Mouse (Mus musculus) CH12.LX (cell line): ENCODE measurements around the gene Cbl. TPM values are rescaled to one million over a fixed set of nuclear protein-coding genes. Genes with fewer than 3 reads are reported as not detected.

Experiments used
- DNase-seq: peaks from one replicate; pipeline ENCODE4 v3.0.0-alpha.2; 2013; ENCODE audit errors: extremely low read depth
- H3K27ac ChIP-seq: 2 replicates; pipeline ENCODE4 v1.5.1; 2012; ENCODE audit warnings: low read depth, mild to moderate bottlenecking, control low read depth, moderate library complexity; ENCODE audit not compliant: insufficient read depth
- H3K27me3 ChIP-seq: replicated peaks from 2 replicates; pipeline ENCODE3; 2012; ENCODE audit warnings: inconsistent platforms
- H3K36me3 ChIP-seq, 2 experiments: replicated peaks in 1 of 2; 2 replicates each; pipeline versions ENCODE3 to v1.6.1; 2012; ENCODE audit warnings: inconsistent platforms in 1 of 2, low read length in 1 of 2, mild to moderate bottlenecking in 1 of 2, mixed read lengths in 1 of 2, moderate library complexity in 1 of 2; ENCODE audit not compliant: control insufficient read depth in 1 of 2, insufficient read depth in 1 of 2
- H3K4me1 ChIP-seq, 2 experiments: 2 replicates each; pipeline ENCODE4 v1.6.1; 2012; ENCODE audit warnings: inconsistent platforms in 1 of 2, moderate library complexity in 1 of 2; ENCODE audit not compliant: insufficient read depth in 2 of 2, control insufficient read depth in 1 of 2
- H3K4me2 ChIP-seq: 2 replicates; pipeline ENCODE4 v1.6.1; 2012; ENCODE audit warnings: low read depth, mild to moderate bottlenecking, control low read depth; ENCODE audit not compliant: poor library complexity, insufficient read depth, severe bottlenecking
- H3K4me3 ChIP-seq, 3 experiments: fragments of 150-350 bp in 1 of 3; sonication (generic) in 1 of 3; replicated peaks in 1 of 3; 2 replicates each; pipeline versions ENCODE3 to v1.5.1; 2011 to 2012; ENCODE audit warnings: low read depth in 2 of 3, low read length in 2 of 3, mild to moderate bottlenecking in 2 of 3, moderate library complexity in 2 of 3, control low read depth in 1 of 3, improper control_type of control experiment in 1 of 3, inconsistent platforms in 1 of 3, mixed read lengths in 1 of 3; ENCODE audit not compliant: poor library complexity in 1 of 3
- H3K79me2 ChIP-seq: replicated peaks from 2 replicates; pipeline ENCODE4 v1.6.1; 2012; ENCODE audit warnings: mild to moderate bottlenecking, moderate library complexity; ENCODE audit not compliant: control insufficient read depth, poor library complexity, insufficient read depth, severe bottlenecking; ENCODE audit errors: extremely low read depth
- H3K9ac ChIP-seq: 2 replicates; pipeline ENCODE4 v1.6.1; 2012; ENCODE audit warnings: low read depth, mild to moderate bottlenecking, control low read depth, moderate library complexity; ENCODE audit not compliant: insufficient read depth
- H3K9me3 ChIP-seq: replicated peaks from 2 replicates; pipeline ENCODE3; 2012; ENCODE audit warnings: low read length, inconsistent platforms, mixed read lengths
- BHLHE40 ChIP-seq: IDR thresholded peaks from 2 replicates; pipeline ENCODE4 v1.6.1; 2011; ENCODE audit warnings: mild to moderate bottlenecking, low read depth, low read length, improper control_type of control experiment
- CHD2 ChIP-seq: IDR thresholded peaks from 2 replicates; pipeline ENCODE4 v1.6.1; 2011; ENCODE audit warnings: low read length, improper control_type of control experiment
- CTCF ChIP-seq, 2 experiments: IDR thresholded peaks in 1 of 2; conservative IDR thresholded peaks in 1 of 2; 2 replicates each; pipeline ENCODE4 v1.5.1; 2011 to 2012; ENCODE audit warnings: low read depth in 2 of 2, low read length in 2 of 2, improper control_type of control experiment in 1 of 2, inconsistent platforms in 1 of 2, mild to moderate bottlenecking in 1 of 2, moderate library complexity in 1 of 2
- E2F4 ChIP-seq: IDR thresholded peaks from 2 replicates; pipeline ENCODE4 v1.6.1; 2011; ENCODE audit warnings: low read depth, low read length, improper control_type of control experiment; ENCODE audit not compliant: insufficient replicate concordance
- ELF1 ChIP-seq: IDR thresholded peaks from 2 replicates; pipeline ENCODE4 v1.6.1; 2014; ENCODE audit warnings: low read depth, mild to moderate bottlenecking, inconsistent platforms, low read length, improper control_type of control experiment
- EP300 ChIP-seq: IDR thresholded peaks from 2 replicates; pipeline ENCODE4 v1.6.1; 2011; ENCODE audit warnings: low read length, improper control_type of control experiment
- ETS1 ChIP-seq: conservative IDR thresholded peaks from 2 replicates; pipeline ENCODE4 v1.6.1; 2012; ENCODE audit warnings: low read depth, mild to moderate bottlenecking, inconsistent platforms, low read length, improper control_type of control experiment, moderate library complexity
- GABPA ChIP-seq: IDR thresholded peaks from 2 replicates; pipeline ENCODE4 v1.6.1; 2012; ENCODE audit warnings: low read depth, low read length, improper control_type of control experiment, inconsistent platforms; ENCODE audit not compliant: insufficient replicate concordance
- HCFC1 ChIP-seq: IDR thresholded peaks from 2 replicates; pipeline ENCODE4 v1.6.1; 2012; ENCODE audit warnings: low read depth, mild to moderate bottlenecking, inconsistent platforms, low read length, improper control_type of control experiment
- IRF4 ChIP-seq: IDR thresholded peaks from 2 replicates; pipeline ENCODE4 v1.6.1; 2014; ENCODE audit warnings: low read depth, mild to moderate bottlenecking, inconsistent platforms, low read length, improper control_type of control experiment
- JUN ChIP-seq: IDR thresholded peaks from 2 replicates; pipeline ENCODE4 v1.6.1; 2011; ENCODE audit warnings: low read depth, mild to moderate bottlenecking, low read length, improper control_type of control experiment, moderate library complexity; ENCODE audit not compliant: insufficient read depth
- JUND ChIP-seq: conservative IDR thresholded peaks from 2 replicates; pipeline ENCODE4 v1.6.1; 2011; ENCODE audit warnings: low read depth, low read length, improper control_type of control experiment
- KAT2A ChIP-seq: IDR thresholded peaks from 2 replicates; pipeline ENCODE4 v1.6.1; 2012; ENCODE audit warnings: low read length, improper control_type of control experiment, inconsistent platforms; ENCODE audit not compliant: insufficient replicate concordance
- MAFK ChIP-seq: IDR thresholded peaks from 2 replicates; pipeline ENCODE4 v1.6.1; 2011; ENCODE audit warnings: low read length, improper control_type of control experiment; ENCODE audit not compliant: insufficient replicate concordance
- MAX ChIP-seq: IDR thresholded peaks from 2 replicates; pipeline ENCODE4 v1.6.1; 2011; ENCODE audit warnings: low read length, improper control_type of control experiment
- MAZ ChIP-seq: IDR thresholded peaks from 2 replicates; pipeline ENCODE4 v1.6.1; 2012; ENCODE audit warnings: low read depth, mild to moderate bottlenecking, inconsistent platforms, low read length, improper control_type of control experiment, moderate library complexity
- MEF2A ChIP-seq: IDR thresholded peaks from 2 replicates; pipeline ENCODE4 v1.6.1; 2014; ENCODE audit warnings: low read depth, mild to moderate bottlenecking, inconsistent platforms, low read length, improper control_type of control experiment, borderline replicate concordance
- MXI1 ChIP-seq: IDR thresholded peaks from 2 replicates; pipeline ENCODE4 v1.6.1; 2011; ENCODE audit warnings: mild to moderate bottlenecking, low read depth, low read length, improper control_type of control experiment
- MYC ChIP-seq: IDR thresholded peaks from 2 replicates; pipeline ENCODE4 v1.6.1; 2011; ENCODE audit warnings: low read depth, mild to moderate bottlenecking, improper control_type of control experiment, low read length
- NELFE ChIP-seq: IDR thresholded peaks from 2 replicates; pipeline ENCODE4 v1.6.1; 2011; ENCODE audit warnings: low read depth, low read length, improper control_type of control experiment
- PAX5 ChIP-seq: IDR thresholded peaks from 2 replicates; pipeline ENCODE4 v1.6.1; 2012; ENCODE audit warnings: low read length, inconsistent platforms, mixed read lengths
- POLR2A ChIP-seq: IDR thresholded peaks from 2 replicates; pipeline ENCODE4 v1.6.1; 2011; ENCODE audit warnings: low read depth, mild to moderate bottlenecking, improper control_type of control experiment, low read length
- POLR2AphosphoS2 ChIP-seq: IDR thresholded peaks from 2 replicates; pipeline ENCODE4 v1.6.1; 2011; ENCODE audit warnings: low read depth, low read length, improper control_type of control experiment
- RAD21 ChIP-seq: IDR thresholded peaks from 2 replicates; pipeline ENCODE4 v1.6.1; 2011; ENCODE audit warnings: low read depth, mild to moderate bottlenecking, low read length, improper control_type of control experiment, moderate library complexity
- RCOR1 ChIP-seq: conservative IDR thresholded peaks from 2 replicates; pipeline ENCODE4 v1.6.1; 2012; ENCODE audit warnings: low read depth, mild to moderate bottlenecking, inconsistent platforms, low read length, improper control_type of control experiment
- SMC3 ChIP-seq: IDR thresholded peaks from 2 replicates; pipeline ENCODE4 v1.6.1; 2011; ENCODE audit warnings: low read depth, low read length, improper control_type of control experiment
- TBP ChIP-seq: conservative IDR thresholded peaks from 2 replicates; pipeline ENCODE4 v1.6.1; 2011; ENCODE audit warnings: low read depth, low read length, improper control_type of control experiment
- TCF12 ChIP-seq: IDR thresholded peaks from 2 replicates; pipeline ENCODE4 v1.6.1; 2014; ENCODE audit warnings: low read depth, mild to moderate bottlenecking, inconsistent platforms, low read length, improper control_type of control experiment
- UBTF ChIP-seq: IDR thresholded peaks from 2 replicates; pipeline ENCODE4 v1.6.1; 2012; ENCODE audit warnings: low read depth, mild to moderate bottlenecking, inconsistent platforms, low read length, improper control_type of control experiment, moderate library complexity
- USF1 ChIP-seq: IDR thresholded peaks from 2 replicates; pipeline ENCODE4 v1.6.1; 2014; ENCODE audit warnings: low read depth, mild to moderate bottlenecking, inconsistent platforms, low read length, improper control_type of control experiment
- USF2 ChIP-seq: conservative IDR thresholded peaks from 2 replicates; pipeline ENCODE4 v1.6.1; 2011; ENCODE audit warnings: low read depth, low read length, improper control_type of control experiment
- ZC3H11A ChIP-seq: IDR thresholded peaks from 2 replicates; pipeline ENCODE4 v1.6.1; 2012; ENCODE audit warnings: low read depth, mild to moderate bottlenecking, inconsistent platforms, low read length, improper control_type of control experiment
- ZKSCAN1 ChIP-seq: IDR thresholded peaks from 2 replicates; pipeline ENCODE4 v1.6.1; 2012; ENCODE audit warnings: low read depth, inconsistent platforms, low read length, improper control_type of control experiment, borderline replicate concordance
- ZMIZ1 ChIP-seq: IDR thresholded peaks from 2 replicates; pipeline ENCODE4 v1.6.1; 2012; ENCODE audit warnings: low read depth, mild to moderate bottlenecking, inconsistent platforms, low read length, improper control_type of control experiment
- ZNF384 ChIP-seq: IDR thresholded peaks from 2 replicates; pipeline ENCODE4 v1.6.1; 2012; ENCODE audit warnings: low read depth, low read length, improper control_type of control experiment, inconsistent platforms
- dilution Hi-C: fragments of 300-500 bp; cut with MboI; formaldehyde crosslinking; loops from 2 replicates; pipeline ENCODE4 v1.14.3; 2020; ENCODE audit warnings: low sequenced_read_pairs; ENCODE audit not compliant: extremely low pct_unique_long_range_greater_than_20kb, extremely low pct_ligation_motif_present
- in situ Hi-C: fragments of 300-500 bp; cut with MboI; formaldehyde crosslinking; loops from 3 replicates; pipeline ENCODE4 v1.14.3; 2019; ENCODE audit warnings: low sequenced_read_pairs, low pct_ligation_motif_present, low pct_unique_long_range_greater_than_20kb, mixed read lengths
- polyA plus RNA-seq: library from polyadenylated mRNA; unstranded; fragments of >175 nt; gene quantifications from 2 replicates; pipeline ENCODE4 v1.2.1, GENCODE M21; 2012; ENCODE audit warnings: low read depth; ENCODE audit not compliant: insufficient read length
- total RNA-seq, 2 experiments: library from RNA; depleted of rRNA; stranded (reverse); fragments of 300-350 nt in 1 of 2; fragments of >200 nt in 1 of 2; gene quantifications; 2 replicates each; pipeline ENCODE4 v1.2.3; 2012 to 2014

Cbl gene
- total and polyA plus RNA-seq, 3 experiments = 8.3 to 39.0 (median 11.9) TPM

DNA sequence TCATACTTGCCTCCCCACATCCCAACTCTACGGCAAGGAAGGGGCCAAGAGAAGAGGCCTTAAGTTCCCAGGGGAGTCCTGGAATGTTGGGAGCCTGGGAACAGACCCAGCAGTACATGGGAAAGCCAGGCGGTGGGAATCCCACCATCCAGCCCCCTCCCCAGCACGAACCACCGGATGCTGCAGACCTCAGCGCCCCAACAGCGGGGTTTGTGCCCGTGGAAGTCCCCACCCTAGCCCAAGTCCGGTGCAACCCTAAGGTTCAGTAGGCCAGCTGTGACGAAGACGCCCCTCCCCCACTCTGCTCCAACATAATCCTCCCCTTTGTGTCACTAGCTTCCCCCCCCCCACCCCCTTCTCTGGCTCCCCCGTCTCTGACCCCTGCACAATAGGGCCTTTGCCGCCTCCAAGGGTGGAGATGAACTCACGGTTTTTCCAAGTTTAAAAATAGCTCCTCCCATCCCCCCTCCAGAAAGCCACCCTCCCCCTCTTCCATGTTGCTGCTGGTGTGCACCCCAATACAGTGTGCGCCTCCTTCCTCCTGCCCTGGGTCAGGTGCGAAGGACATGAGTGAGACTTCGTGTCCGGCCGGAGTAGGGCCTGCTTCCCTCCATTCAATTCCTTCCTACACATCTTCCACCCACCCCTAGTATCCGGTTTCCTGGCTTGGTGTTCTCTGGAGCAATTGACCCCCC lies 103.1 kb downstream of the Cbl start (continued):
- TF ChIP-seq JUN = no peak
- TF ChIP-seq RCOR1 = no peak

DNA sequence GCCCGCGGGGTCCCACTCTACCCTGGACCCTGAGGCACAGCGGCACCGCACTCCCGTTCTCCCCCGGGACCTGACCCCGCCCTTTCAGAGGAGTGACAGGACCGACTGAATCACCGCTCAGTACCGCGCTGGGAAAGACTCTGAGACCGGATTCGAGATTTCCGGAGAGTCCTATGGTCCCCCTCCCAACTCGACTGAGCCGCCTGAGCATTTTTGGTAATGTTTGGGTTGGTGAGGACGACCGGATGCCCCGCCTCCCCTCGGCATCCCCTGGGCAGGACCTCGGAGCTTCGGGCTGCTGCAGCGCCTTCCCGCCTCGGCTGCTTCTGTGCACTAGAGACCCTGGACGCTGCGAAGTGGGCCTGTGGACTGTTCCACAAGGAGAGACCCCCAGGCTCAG lies 103.8 kb downstream of the Cbl start:
- peaks cover 4 to 43% of the 10 kb centered on the region in 2 experiments for H3K4me1 ChIP-seq
- H3K9ac ChIP-seq = peak overlapping the region; percentile 22
- in situ Hi-C loops (no loop called here), dilution Hi-C loops (no loop called here)
- no peaks in the 10 kb centered on the region for H3K36me3 ChIP-seq
- H3K4me3 ChIP-seq = peak overlapping the region; percentile 34 to 43 (median 41)
- no peaks in the 10 kb centered on the region for H3K9me3 ChIP-seq
- H3K4me2 ChIP-seq = peak overlapping the region; percentile 48
- peak; percentile 53 for DNase-seq
- TF ChIP-seq MAFK = no peak
- no peak for TF ChIP-seq JUN
- TF ChIP-seq ZMIZ1 = no peak
- TF ChIP-seq ELF1 = no peak
- no peak for TF ChIP-seq USF1
- TF ChIP-seq POLR2AphosphoS2 = no peak
- no peak for TF ChIP-seq ZKSCAN1
- TF ChIP-seq TBP = no peak
- no peak for TF ChIP-seq EP300
- no peak for TF ChIP-seq CHD2
- no peak for TF ChIP-seq E2F4
- TF ChIP-seq HCFC1 = no peak
- peak; percentile 53; the same call in 1 of the 2 replicates for TF ChIP-seq UBTF
- TF ChIP-seq MAZ = peak; percentile 75; the same call in 1 of the 2 replicates
- TF ChIP-seq GABPA = no peak
- TF ChIP-seq ZC3H11A = no peak
- TF ChIP-seq MYC = no peak
- TF ChIP-seq MEF2A = 0 out of 2 replicates have a peak, but pooled peaks have one; percentile 31
- no peak for TF ChIP-seq USF2
- no peak for TF ChIP-seq NELFE
- 0 out of 2 replicates have a peak, but pooled peaks have one; percentile 29 for TF ChIP-seq TCF12
- TF ChIP-seq CTCF (conservative IDR thresholded peaks at IDR 0.05 in 1 of 2, IDR thresholded peaks at IDR 0.05 in 1 of 2; ENCODE audit: low read depth in 2 of 2, low read length in 2 of 2) = no peak
- TF ChIP-seq IRF4 = no peak
- TF ChIP-seq POLR2A = no peak
- TF ChIP-seq SMC3 = no peak
- TF ChIP-seq JUND = no peak
- TF ChIP-seq BHLHE40 = no peak
- peak; percentile 42; the same call in 1 of the 2 replicates for TF ChIP-seq MAX
- TF ChIP-seq KAT2A = no peak
- TF ChIP-seq RCOR1 = no peak
- no peak for TF ChIP-seq ZNF384
- no peak for TF ChIP-seq RAD21
- no peak for TF ChIP-seq PAX5
- TF ChIP-seq MXI1 = no peak
- TF ChIP-seq ETS1 = no peak; the same call in 1 of the 2 replicates
- no peaks in the 10 kb centered on the region for H3K79me2 ChIP-seq
- peaks cover 59% of the 10 kb centered on the region for H3K27me3 ChIP-seq
- no peak overlapping the region for H3K27ac ChIP-seq
